Mouse (Mus musculus): Measurements from ENCODE around the gene Col12a1.

- TF ChIP-seq CTCF (IDR thresholded peaks at IDR 0.05; ENCODE audit: borderline replicate concordance, insufficient read depth, low read depth, low read length) (no peak), POLR2A (IDR thresholded peaks at IDR 0.05; ENCODE audit: borderline replicate concordance, insufficient read depth, low read length) (no peak)
Measured at GRCm38 (mm10) chr9:79618839-79619597, 99.6 kb downstream of the Col12a1 start.
